Mouse (Mus musculus) spleen, adult 2 months (tissue): ENCODE measurements around the gene Spem1. TPM values are rescaled to one million over a fixed set of nuclear protein-coding genes. Genes with fewer than 3 reads are reported as not detected.

Source experiments
- DNase-seq, 2 experiments: peaks; one replicate each; pipeline versions ENCODE4 v3.0.0 to v3.0.0-alpha.2; 2012 to 2021; ENCODE audit warnings: low spot score in 2 of 2, low read depth in 1 of 2
- H3K27ac ChIP-seq: fragments of 200-500 bp; 2 replicates; pipeline ENCODE4 v1.5.1; 2012; ENCODE audit warnings: low read length, inconsistent platforms; ENCODE audit not compliant: insufficient read depth
- H3K27me3 ChIP-seq: fragments of 200-500 bp; 2 replicates; pipeline ENCODE4 v1.6.1; 2012; ENCODE audit warnings: mild to moderate bottlenecking, moderate library complexity, low read length, inconsistent platforms; ENCODE audit not compliant: control insufficient read depth, insufficient read depth
- H3K36me3 ChIP-seq: fragments of 200-500 bp; 2 replicates; pipeline ENCODE4 v1.6.1; 2012; ENCODE audit warnings: mild to moderate bottlenecking, low read length, inconsistent platforms; ENCODE audit not compliant: control insufficient read depth, insufficient read depth
- H3K4me1 ChIP-seq: fragments of 200-500 bp; 2 replicates; pipeline ENCODE4 v1.6.1; 2011; ENCODE audit warnings: inconsistent platforms; ENCODE audit not compliant: control insufficient read depth, insufficient read depth, insufficient read length
- H3K4me3 ChIP-seq: fragments of 200-500 bp; 2 replicates; pipeline ENCODE4 v1.5.1; 2011; ENCODE audit warnings: mild to moderate bottlenecking, inconsistent platforms; ENCODE audit not compliant: insufficient read depth, insufficient read length; ENCODE audit errors: extremely low read depth
- CTCF ChIP-seq: fragments of 200-500 bp; IDR thresholded peaks from 2 replicates; pipeline ENCODE4 v1.5.1; 2011; ENCODE audit warnings: mild to moderate bottlenecking, inconsistent platforms; ENCODE audit not compliant: insufficient read depth, insufficient read length, insufficient replicate concordance; ENCODE audit errors: extremely low read depth
- POLR2A ChIP-seq: fragments of 200-500 bp; IDR thresholded peaks from 2 replicates; pipeline ENCODE4 v1.6.1; 2011; ENCODE audit warnings: low read depth, low read length, inconsistent platforms
- WGBS: fragments of 180-500 bp; shearing (Covaris S2); methylation state at CpG from one replicate; pipeline ENCODE4 v1.1.7; 2018; 5-methylcytosine and 5-hydroxymethylcytosine counted together
- polyA plus RNA-seq: library from polyadenylated mRNA; depleted of rRNA; stranded (reverse); fragments of >200 nt; gene quantifications from 2 replicates; pipeline ENCODE4 v1.2.3, GENCODE M21; 2012

Spem1 gene
- polyA plus RNA-seq, 1 experiment: not detected

GRCm38 (mm10) chr11:69848021-69848420 lies 26.0 kb upstream of the Spem1 start:
- H3K36me3 ChIP-seq: no peaks in the 10 kb centered on the region
- peaks cover 18% of the 10 kb centered on the region; the same call in 1 of the 2 replicates for H3K4me1 ChIP-seq
- no peak for TF ChIP-seq CTCF
- no peak for TF ChIP-seq POLR2A
- 95% methylated on average over 6 of the region's 6 CpGs for WGBS
- no peak overlapping the region for H3K27ac ChIP-seq
- DNase-seq: no peak
- H3K4me3 ChIP-seq: no peak overlapping the region
- H3K27me3 ChIP-seq: no peaks in the 10 kb centered on the region

GRCm38 (mm10) chr11:69846738-69847688 lies 25.0 kb upstream of the Spem1 start:
- Histone ChIP-seq H3K36me3 (no peaks in the 10 kb centered on the region), H3K4me1 (peaks cover 18% of the 10 kb centered on the region; the same call in 1 of the 2 replicates), H3K27me3 (no peaks in the 10 kb centered on the region), H3K4me3 (peak overlapping the region; percentile 66), H3K27ac (peak overlapping the region; percentile 31; the same call in 1 of the 2 replicates)
- WGBS: 8% methylated on average over 37 of the region's 37 CpGs
- DNase-seq: no peak
- TF ChIP-seq CTCF (no peak), POLR2A (no peak)

- peak; percentile 67 to 89 for DNase-seq
- H3K27ac ChIP-seq: peak within 1 kb of the TSS; percentile 74
- H3K4me1 ChIP-seq: peaks cover 18% of the 10 kb centered on the region; the same call in 1 of the 2 replicates
- H3K36me3 ChIP-seq: no peaks in the 10 kb centered on the region
- no peak for TF ChIP-seq POLR2A
- no peak for TF ChIP-seq CTCF
- no peaks in the 10 kb centered on the region for H3K27me3 ChIP-seq
- peak within 1 kb of the TSS; percentile 66 for H3K4me3 ChIP-seq
- WGBS: under 1% methylated on average over 38 of the region's 38 CpGs
These were observed 24.3 kb upstream of the Spem1 start, which contains the start of gene Plscr3 for GRCm38 (mm10) chr11:69846198-69846680. Gene Plscr3 (plus strand): TSS chr11:69846376.

GRCm38 (mm10) chr11:69838714-69839104 lies 16.7 kb upstream of the Spem1 start:
- no peak for TF ChIP-seq CTCF
- no peak for TF ChIP-seq POLR2A

GRCm38 (mm10) chr11:69837952-69838713 lies 16.2 kb upstream of the Spem1 start, which contains the start of gene Tmem256:
Gene Tmem256 (plus strand): TSS chr11:69838514.
- peak within 1 kb of the TSS; percentile 76 for H3K4me3 ChIP-seq
- no peaks in the 10 kb centered on the region for H3K36me3 ChIP-seq
- H3K27me3 ChIP-seq: peaks cover 13% of the 10 kb centered on the region
- peak within 1 kb of the TSS; percentile 46 for H3K27ac ChIP-seq
- peak; percentile 79 to 91 for DNase-seq
- WGBS: under 1% methylated on average over 34 of the region's 34 CpGs
- peaks cover 10% of the 10 kb centered on the region for H3K4me1 ChIP-seq
- TF ChIP-seq CTCF (no peak), POLR2A (peak; percentile 35)

More at GRCm38 (mm10) chr11:69838714-69839104, 16.7 kb upstream of the Spem1 start:
- Histone ChIP-seq H3K27me3 (peaks cover 13% of the 10 kb centered on the region), H3K4me1 (peaks cover 10% of the 10 kb centered on the region), H3K27ac (peak overlapping the region; percentile 46), H3K4me3 (peak overlapping the region; percentile 76), H3K36me3 (no peaks in the 10 kb centered on the region)
- WGBS: 2% methylated on average over 7 of the region's 7 CpGs
- no peak for DNase-seq

GRCm38 (mm10) chr11:69837604-69837951 lies 15.6 kb upstream of the Spem1 start, which contains the start of gene Nlgn2:
Gene Nlgn2 (minus strand): TSS chr11:69837784.
- peaks cover 10% of the 10 kb centered on the region for H3K4me1 ChIP-seq
- peaks cover 13% of the 10 kb centered on the region for H3K27me3 ChIP-seq
- H3K27ac ChIP-seq: peak within 1 kb of the TSS; percentile 46
- TF ChIP-seq POLR2A (no peak), CTCF (no peak)
- peak within 1 kb of the TSS; percentile 76 for H3K4me3 ChIP-seq
- WGBS: 2% methylated on average over 32 of the region's 32 CpGs
- no peak for DNase-seq
- H3K36me3 ChIP-seq: no peaks in the 10 kb centered on the region
